Mouse (Mus musculus) heart, embryonic 13.5 days (tissue): ENCODE data around the gene C77080. TPM values are rescaled to one million over a fixed set of nuclear protein-coding genes. Genes with fewer than 3 reads are reported as not detected.

Experiments used
- ATAC-seq: fragments of 200-750 bp; cut with Nextera tagmentation; 2 replicates; pipeline ENCODE4 v1.8.0; 2017; ENCODE audit warnings: moderate TSS enrichment; ENCODE audit not compliant: insufficient number of reproducible peaks, low FRiP score, low TSS enrichment; ENCODE audit errors: extremely low read depth
- H3K27ac ChIP-seq: fragments of 300-500 bp; sonication (generic); replicated peaks from 2 replicates; pipeline ENCODE4 v1.5.1; 2015; ENCODE audit warnings: moderate library complexity, mild to moderate bottlenecking, inconsistent platforms
- H3K27me3 ChIP-seq: fragments of 300-500 bp; sonication (generic); replicated peaks from 2 replicates; pipeline ENCODE4 v1.6.1; 2015; ENCODE audit warnings: mild to moderate bottlenecking, inconsistent platforms
- H3K36me3 ChIP-seq: fragments of 300-500 bp; sonication (generic); 2 replicates; pipeline ENCODE4 v1.6.1; 2015; ENCODE audit warnings: mild to moderate bottlenecking, inconsistent platforms
- H3K4me1 ChIP-seq: fragments of 300-500 bp; sonication (generic); 2 replicates; pipeline ENCODE4 v1.6.1; 2015; ENCODE audit warnings: inconsistent platforms
- H3K4me2 ChIP-seq: fragments of 300-500 bp; sonication (generic); 2 replicates; pipeline ENCODE4 v1.6.1; 2015; ENCODE audit warnings: inconsistent platforms, mild to moderate bottlenecking, moderate library complexity
- H3K4me3 ChIP-seq: fragments of 300-500 bp; sonication (generic); 2 replicates; pipeline ENCODE4 v1.5.1; 2015; ENCODE audit warnings: moderate library complexity, mild to moderate bottlenecking, inconsistent platforms
- H3K9ac ChIP-seq: fragments of 300-500 bp; sonication (generic); 2 replicates; pipeline ENCODE4 v1.6.1; 2015; ENCODE audit warnings: inconsistent platforms, mild to moderate bottlenecking, moderate library complexity
- H3K9me3 ChIP-seq: fragments of 300-500 bp; sonication (generic); 2 replicates; pipeline ENCODE4 v1.6.1; 2016; ENCODE audit warnings: inconsistent platforms
- WGBS: fragments of 180-500 bp; shearing (Covaris S2); methylation state at CpG from one replicate; pipeline ENCODE4 v1.1.7; 2015; ENCODE audit warnings: mixed read lengths; 5-methylcytosine and 5-hydroxymethylcytosine counted together
- polyA plus RNA-seq: library from polyadenylated mRNA; unstranded; fragments of >200 nt; fragmentation: Nextera tagmentation; extraction: Ambion mirVana; gene quantifications from 2 replicates; pipeline ENCODE4 v1.2.1, GENCODE M21; 2015

Gene C77080
- polyA plus RNA-seq, 1 experiment from 2014 or later = 2.3 TPM

DNA sequence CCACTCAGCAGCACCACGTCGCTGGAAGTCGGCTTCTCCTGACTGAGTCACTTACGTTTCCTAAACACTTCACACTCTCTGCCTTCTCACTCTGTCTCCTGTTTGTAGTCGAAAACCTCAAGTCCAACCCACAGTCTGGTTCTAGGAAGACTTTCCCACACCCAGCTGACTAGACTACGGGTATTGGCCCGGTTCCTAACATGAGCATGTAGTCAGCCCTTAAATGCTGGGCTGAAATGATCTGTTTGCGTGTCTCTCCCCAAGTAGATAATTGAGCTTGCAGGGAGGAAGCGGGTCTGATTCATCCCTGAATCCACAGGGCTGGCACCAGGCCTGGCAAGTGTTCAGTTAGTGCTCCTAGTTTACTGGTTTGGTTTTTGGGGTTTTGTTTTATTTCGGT lies 56.5 kb downstream of the C77080 start:
- Histone ChIP-seq H3K36me3 (peaks cover 98% of the 10 kb centered on the region), H3K4me3 (no peak overlapping the region), H3K27ac (no peak overlapping the region), H3K9me3 (no peaks in the 10 kb centered on the region), H3K27me3 (no peaks in the 10 kb centered on the region), H3K9ac (no peak overlapping the region), H3K4me1 (no peaks in the 10 kb centered on the region), H3K4me2 (no peak overlapping the region)
- no peak for ATAC-seq
- WGBS = 92% methylated on average over 10 of the region's 10 CpGs

GRCm38 (mm10) chr4:129197514-129197913 lies 63.7 kb downstream of the C77080 start:
- H3K9me3 ChIP-seq = no peaks in the 10 kb centered on the region
- no peak overlapping the region for H3K27ac ChIP-seq
- H3K9ac ChIP-seq = no peak overlapping the region
- no peak for ATAC-seq
- peaks cover 80% of the 10 kb centered on the region for H3K36me3 ChIP-seq
- H3K4me2 ChIP-seq = no peak overlapping the region
- no peaks in the 10 kb centered on the region for H3K27me3 ChIP-seq
- peaks cover 5% of the 10 kb centered on the region; the same call in 1 of the 2 replicates for H3K4me1 ChIP-seq
- WGBS = 90% methylated on average over 6 of the region's 6 CpGs
- H3K4me3 ChIP-seq = no peak overlapping the region

- no peak overlapping the region for H3K27ac ChIP-seq
- H3K4me1 ChIP-seq = peaks cover 25% of the 10 kb centered on the region
- H3K4me2 ChIP-seq = no peak overlapping the region
- no peaks in the 10 kb centered on the region for H3K9me3 ChIP-seq
- no peaks in the 10 kb centered on the region for H3K27me3 ChIP-seq
- H3K36me3 ChIP-seq = peaks cover 54% of the 10 kb centered on the region
- 97% methylated on average over 1 of the region's 1 CpGs for WGBS
- no peak overlapping the region for H3K9ac ChIP-seq
- H3K4me3 ChIP-seq = no peak overlapping the region
- no peak for ATAC-seq
Measured at GRCm38 (mm10) chr4:129194280-129194679, 66.9 kb downstream of the C77080 start.

DNA sequence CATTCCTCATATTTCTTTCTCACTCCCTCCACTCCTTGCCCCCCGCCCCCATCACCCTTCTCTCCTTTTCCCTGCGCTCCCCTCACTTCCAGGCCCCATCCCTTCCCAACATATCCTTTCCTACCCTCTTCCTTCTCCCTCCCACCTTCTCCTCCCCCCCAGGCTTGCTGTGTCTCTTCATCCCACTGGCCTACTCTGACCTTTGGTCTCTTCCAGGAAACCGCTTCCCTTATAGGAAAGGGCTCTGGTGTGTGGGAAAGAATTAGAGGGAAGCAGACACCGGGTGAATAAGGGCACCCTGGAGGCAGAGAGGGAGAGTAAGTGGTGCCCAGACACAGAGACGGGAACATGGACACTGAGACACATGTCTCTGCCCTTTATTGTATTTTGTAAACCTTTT lies 69.5 kb downstream of the C77080 start:
- H3K9ac ChIP-seq = peak overlapping the region; percentile 50; the same call in 1 of the 2 replicates
- H3K27me3 ChIP-seq = no peaks in the 10 kb centered on the region
- no peaks in the 10 kb centered on the region for H3K9me3 ChIP-seq
- no peak overlapping the region; the same call in 1 of the 2 replicates for H3K4me3 ChIP-seq
- no peak overlapping the region for H3K27ac ChIP-seq
- ATAC-seq = no peak
- WGBS = 76% methylated on average over 5 of the region's 5 CpGs
- H3K4me2 ChIP-seq = peak overlapping the region; percentile 94
- H3K36me3 ChIP-seq = peaks cover 32% of the 10 kb centered on the region
- H3K4me1 ChIP-seq = peaks cover 36% of the 10 kb centered on the region

- 0 out of 2 replicates have a peak, but pooled peaks cover 20% of the 10 kb centered on the region for H3K36me3 ChIP-seq
- no peak for ATAC-seq
- H3K4me3 ChIP-seq = peak overlapping the region; percentile 92
- peak overlapping the region; percentile 93 for H3K9ac ChIP-seq
- peak overlapping the region; percentile 80 for H3K27ac ChIP-seq
- no peaks in the 10 kb centered on the region for H3K27me3 ChIP-seq
- H3K4me1 ChIP-seq = peaks cover 36% of the 10 kb centered on the region
- H3K9me3 ChIP-seq = no peaks in the 10 kb centered on the region
- 3% methylated on average over 12 of the region's 12 CpGs for WGBS
- peak overlapping the region; percentile 94 for H3K4me2 ChIP-seq
Measured at GRCm38 (mm10) chr4:129190538-129190937, 70.7 kb downstream of the C77080 start.

- Histone ChIP-seq H3K4me3 (peak within 1 kb of the TSS; percentile 92), H3K4me2 (peak within 1 kb of the TSS; percentile 94), H3K9me3 (no peaks in the 10 kb centered on the region), H3K4me1 (peaks cover 36% of the 10 kb centered on the region), H3K9ac (peak within 1 kb of the TSS; percentile 95), H3K27ac (peak within 1 kb of the TSS; percentile 93), H3K36me3 (0 out of 2 replicates have a peak, but pooled peaks cover 14% of the 10 kb centered on the region), H3K27me3 (no peaks in the 10 kb centered on the region)
- WGBS = under 1% methylated on average over 58 of the region's 58 CpGs
- peak; percentile 93 for ATAC-seq
Measured at GRCm38 (mm10) chr4:129189542-129190519, 71.4 kb downstream of the C77080 start, which contains the start of the genes S100pbp and Yars. Gene S100pbp, minus strand, starts transcription at chr4:129189727. Gene Yars, plus strand, starts transcription at chr4:129189760.

GRCm38 (mm10) chr4:129188803-129189541 lies 72.2 kb downstream of the C77080 start:
- ATAC-seq = peak; percentile 37
- no peaks in the 10 kb centered on the region for H3K9me3 ChIP-seq

GRCm38 (mm10) chr4:129188041-129188659 lies 73.1 kb downstream of the C77080 start:
- Histone ChIP-seq H3K27ac (peak overlapping the region; percentile 93), H3K4me3 (peak overlapping the region; percentile 92), H3K36me3 (peaks cover 17% of the 10 kb centered on the region), H3K4me2 (peak overlapping the region; percentile 79), H3K9ac (peak overlapping the region; percentile 95), H3K4me1 (peaks cover 30% of the 10 kb centered on the region), H3K9me3 (no peaks in the 10 kb centered on the region), H3K27me3 (no peaks in the 10 kb centered on the region)
- no peak for ATAC-seq
- WGBS = 42% methylated on average over 5 of the region's 5 CpGs

More at GRCm38 (mm10) chr4:129188803-129189541, 72.2 kb downstream of the C77080 start:
- Histone ChIP-seq H3K27me3 (no peaks in the 10 kb centered on the region), H3K4me3 (peak overlapping the region; percentile 92), H3K4me2 (peak overlapping the region; percentile 79), H3K4me1 (peaks cover 30% of the 10 kb centered on the region), H3K27ac (peak overlapping the region; percentile 93), H3K36me3 (peaks cover 12% of the 10 kb centered on the region; the same call in 1 of the 2 replicates), H3K9ac (peak overlapping the region; percentile 95)
- WGBS = under 1% methylated on average over 65 of the region's 74 CpGs

GRCm38 (mm10) chr4:129179560-129179959 lies 81.6 kb downstream of the C77080 start:
- H3K4me3 ChIP-seq = no peak overlapping the region
- no peaks in the 10 kb centered on the region for H3K9me3 ChIP-seq
- 69% methylated on average over 1 of the region's 1 CpGs for WGBS
- no peak overlapping the region for H3K4me2 ChIP-seq
- H3K27me3 ChIP-seq = no peaks in the 10 kb centered on the region
- no peak for ATAC-seq
- H3K9ac ChIP-seq = no peak overlapping the region
- H3K36me3 ChIP-seq = peaks cover 82% of the 10 kb centered on the region
- H3K4me1 ChIP-seq = no peaks in the 10 kb centered on the region
- no peak overlapping the region for H3K27ac ChIP-seq

GRCm38 (mm10) chr4:129172529-129172928 lies 88.7 kb downstream of the C77080 start:
- H3K9ac ChIP-seq = no peak overlapping the region
- H3K4me1 ChIP-seq = no peaks in the 10 kb centered on the region
- H3K4me3 ChIP-seq = no peak overlapping the region
- peaks cover 85% of the 10 kb centered on the region for H3K36me3 ChIP-seq
- ATAC-seq = no peak
- no peak overlapping the region for H3K27ac ChIP-seq
- WGBS = 80% methylated on average over 1 of the region's 1 CpGs
- H3K4me2 ChIP-seq = no peak overlapping the region
- H3K9me3 ChIP-seq = peaks cover 3% of the 10 kb centered on the region; the same call in 1 of the 2 replicates
- no peaks in the 10 kb centered on the region for H3K27me3 ChIP-seq
